Mouse (Mus musculus) testis, postnatal 10 days (tissue): ENCODE data around the gene Gbx2.

Experiments used
- DNase-seq: peaks from one replicate; pipeline ENCODE4 v3.0.0; 2021; ENCODE audit warnings: low spot score

Gbx2 gene

GRCm38 (mm10) chr1:89912392-89912791 lies 18.6 kb downstream of the Gbx2 start:
- no peak for DNase-seq

- no peak for DNase-seq
Measured at GRCm38 (mm10) chr1:89909796-89910195, 21.2 kb downstream of the Gbx2 start.

- no peak for DNase-seq
Measured at GRCm38 (mm10) chr1:89902641-89903040, 28.3 kb downstream of the Gbx2 start.

GRCm38 (mm10) chr1:89902236-89902635 lies 28.7 kb downstream of the Gbx2 start:
- no peak for DNase-seq

- no peak for DNase-seq
Measured at GRCm38 (mm10) chr1:89901381-89901780, 29.6 kb downstream of the Gbx2 start.

- DNase-seq, result no peak
Measured at GRCm38 (mm10) chr1:89899761-89900445, 31.1 kb downstream of the Gbx2 start.

GRCm38 (mm10) chr1:89899036-89899435 lies 31.9 kb downstream of the Gbx2 start:
- DNase-seq, result no peak

- no peak for DNase-seq
Measured at GRCm38 (mm10) chr1:89895801-89896200, 35.2 kb downstream of the Gbx2 start.

- DNase-seq, result no peak
Measured at GRCm38 (mm10) chr1:89892281-89892680, 38.7 kb downstream of the Gbx2 start.

- DNase-seq, result no peak
Measured at GRCm38 (mm10) chr1:89891400-89891799, 39.6 kb downstream of the Gbx2 start.

- DNase-seq, result no peak
Measured at GRCm38 (mm10) chr1:89885696-89886095, 45.3 kb downstream of the Gbx2 start.

- no peak for DNase-seq
Measured at GRCm38 (mm10) chr1:89884335-89884734, 46.6 kb downstream of the Gbx2 start.

- DNase-seq, result no peak
Measured at GRCm38 (mm10) chr1:89880834-89881233, 50.1 kb downstream of the Gbx2 start.

- no peak for DNase-seq
Measured at GRCm38 (mm10) chr1:89880193-89880592, 50.8 kb downstream of the Gbx2 start.

GRCm38 (mm10) chr1:89878496-89878895 lies 52.5 kb downstream of the Gbx2 start:
- DNase-seq, result no peak
